Mouse (Mus musculus) heart, postnatal 0 days (tissue): Measurements from ENCODE around the gene Olfr597.

Experiments
- CTCF ChIP-seq: IDR thresholded peaks from 2 replicates; pipeline ENCODE4 v1.5.1; 2016; ENCODE audit warnings: antibody characterized with exemption, control low read depth, low read depth
- EP300 ChIP-seq: IDR thresholded peaks from 2 replicates; pipeline ENCODE4 v1.6.1; 2016; ENCODE audit warnings: antibody characterized with exemption, low read depth

DNA sequence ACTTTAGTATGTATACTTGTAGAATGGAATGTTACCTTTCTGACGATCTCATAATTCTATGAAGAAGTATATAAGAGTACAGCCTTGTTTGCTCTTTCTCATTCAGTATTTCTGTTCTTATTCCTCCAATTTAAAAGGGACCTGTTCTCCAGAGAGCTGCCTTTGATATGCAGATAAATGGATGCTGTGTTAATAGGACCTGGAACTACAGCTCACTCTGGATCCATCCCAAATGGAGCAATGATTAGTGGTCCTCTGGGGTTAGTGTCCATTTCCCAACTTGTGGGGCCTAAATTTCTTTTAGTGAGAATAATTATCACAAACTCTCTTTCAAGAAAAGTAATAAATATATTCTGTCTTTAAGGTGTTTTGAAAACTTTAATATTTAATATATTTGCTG, 46.4 kb downstream of the Olfr597 start, which contains the start of gene Olfr601:
- TF ChIP-seq CTCF (no peak), EP300 (no peak)
